Mouse (Mus musculus): ENCODE results near the gene Taar7d. TPM values are rescaled to one million over a fixed set of nuclear protein-coding genes. Genes with fewer than 3 reads are reported as not detected.

The Taar7d gene
- total RNA-seq, 2 experiments from 2014 or later: not detected

Other genes with a start within 250 kb of the Taar7d start
- 100 to 1,000 TPM; 199 to 263 TPM for gene Rps12, start 239.9 kb upstream of the Taar7d start, total RNA-seq (2021)
- gene Slc18b1, start 230.2 kb upstream of the Taar7d start, total RNA-seq (2021): 1 to 10 TPM; 6.3 to 8.0 TPM
- under 1 TPM in 1 of 2 experiments, not detected in 1; 0.28 TPM for gene Vnn3, start 175.8 kb upstream of the Taar7d start, total RNA-seq (2021)
- gene Vnn1, start 132.5 kb upstream of the Taar7d start, total RNA-seq (2021): under 1 TPM; 0.51 to 0.83 TPM
- gene Taar1, start 106.9 kb upstream of the Taar7d start, total RNA-seq (2021): not detected
- gene Taar2, start 88.7 kb upstream of the Taar7d start, total RNA-seq (2021): not detected
- gene Taar3, start 77.7 kb upstream of the Taar7d start, total RNA-seq (2021): not detected
- gene Taar4, start 66.7 kb upstream of the Taar7d start, total RNA-seq (2021): not detected
- not detected for gene Taar5, start 56.5 kb upstream of the Taar7d start, total RNA-seq (2021)
- gene Taar6, start 41.6 kb upstream of the Taar7d start, total RNA-seq (2021): not detected
- gene Taar7a, start 33.7 kb upstream of the Taar7d start, total RNA-seq (2021): not detected
- gene Taar7b, start 27.3 kb upstream of the Taar7d start, total RNA-seq (2021): not detected
- gene Taar7e, start 10.4 kb downstream of the Taar7d start, total RNA-seq (2021): not detected
- gene Taar7f, start 22.3 kb downstream of the Taar7d start, total RNA-seq (2021): not detected
- not detected for gene Taar8a, start 49.3 kb downstream of the Taar7d start, total RNA-seq (2021)
- gene Taar8b, start 65.1 kb downstream of the Taar7d start, total RNA-seq (2021): not detected
- not detected for gene Taar8c, start 74.7 kb downstream of the Taar7d start, total RNA-seq (2021)
- gene Taar9, start 82.3 kb downstream of the Taar7d start, total RNA-seq (2021): not detected
- 10 to 100 TPM; 41.6 to 46.6 TPM for gene Stx7, start 122.1 kb downstream of the Taar7d start, total RNA-seq (2021)
- gene Moxd1, start 196.3 kb downstream of the Taar7d start, total RNA-seq (2021): under 1 TPM; 0.11 to 0.30 TPM

Measured in heart, postnatal 36 days (tissue).